Mouse (Mus musculus): Measurements from ENCODE around the gene Pde1b. TPM values are rescaled to one million over a fixed set of nuclear protein-coding genes. Genes with fewer than 3 reads are reported as not detected.

Pde1b gene
- 3.1 and 4.9 TPM in 2 replicates for polyA plus RNA-seq (2014; fragmentation: Nextera tagmentation; extraction: Ambion mirVana)

- Histone ChIP-seq H3K9me3 (ENCODE audit: control insufficient read depth, low read length) (no peaks in the 10 kb centered on the region), H3K4me3 (ENCODE audit: low read length) (peak within 1 kb of the TSS; percentile 56), H3K9ac (ENCODE audit: low read depth, low read length) (peak within 1 kb of the TSS; percentile 59), H3K4me1 (ENCODE audit: control insufficient read depth, insufficient read depth, low read length) (peaks cover 17% of the 10 kb centered on the region; the same call in 1 of the 2 replicates), H3K27ac (ENCODE audit: low read depth, low read length) (no peak within 1 kb of the TSS), H3K36me3 (ENCODE audit: control insufficient read depth, insufficient read depth, low read length) (no peaks in the 10 kb centered on the region), H3K4me2 (replicated peaks; ENCODE audit: low read depth, low read length) (peak within 1 kb of the TSS; percentile 100), H3K27me3 (ENCODE audit: control insufficient read depth, insufficient read depth, low read length) (peaks cover 15% of the 10 kb centered on the region)
- peak; percentile 91 for ATAC-seq (ENCODE audit: low FRiP score, low TSS enrichment)
- 1% methylated on average over 55 of the region's 63 CpGs for WGBS
Measured at GRCm38 (mm10) chr15:103502435-103503250, at the start of gene Pde1b. Gene Pde1b (plus strand): TSS chr15:103503034.

DNA sequence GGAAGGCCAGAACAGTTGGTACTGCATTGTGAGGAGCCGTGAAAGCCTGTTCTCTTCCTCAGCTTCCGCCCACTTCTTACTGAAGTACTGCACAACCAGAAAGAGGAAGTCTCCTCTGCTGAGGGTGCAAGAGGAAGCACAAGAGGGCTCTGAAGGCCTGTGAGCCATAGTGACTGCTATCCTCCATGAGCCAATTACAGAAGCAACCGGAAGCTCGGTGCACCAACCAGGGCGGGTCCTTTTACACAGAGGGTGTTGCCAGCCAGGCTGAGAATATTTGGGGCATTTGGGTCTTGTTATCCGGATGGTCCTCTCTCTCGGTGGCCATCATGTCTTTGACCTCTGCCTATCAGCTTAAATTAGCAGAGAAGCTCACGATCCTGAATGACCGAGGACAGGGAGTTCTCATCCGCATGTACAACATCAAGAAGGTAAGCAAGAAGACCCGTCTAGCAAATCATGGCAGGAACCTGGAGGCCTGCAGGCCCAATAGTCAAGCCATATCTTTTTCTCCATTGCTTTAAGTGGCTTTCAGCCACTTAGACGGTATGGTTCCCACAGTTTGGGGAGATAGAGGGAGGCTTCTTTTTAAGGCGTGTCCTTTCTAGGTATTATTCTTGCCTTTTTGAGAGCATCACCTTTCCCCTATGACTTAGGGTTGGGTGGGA lies 49.1 kb upstream of the Pde1b start, which contains the start of gene Nckap1l:
Gene Nckap1l, plus strand, starts transcription at position 244 of the 668 bp plus-strand sequence.
- Histone ChIP-seq H3K4me2 (replicated peaks; ENCODE audit: low read depth, low read length) (no peak within 1 kb of the TSS), H3K4me1 (ENCODE audit: control insufficient read depth, insufficient read depth, low read length) (no peaks in the 10 kb centered on the region), H3K27me3 (ENCODE audit: control insufficient read depth, insufficient read depth, low read length) (no peaks in the 10 kb centered on the region), H3K4me3 (ENCODE audit: low read length) (no peak within 1 kb of the TSS), H3K27ac (ENCODE audit: low read depth, low read length) (no peak within 1 kb of the TSS), H3K9ac (ENCODE audit: low read depth, low read length) (no peak within 1 kb of the TSS), H3K9me3 (ENCODE audit: control insufficient read depth, low read length) (no peaks in the 10 kb centered on the region), H3K36me3 (ENCODE audit: control insufficient read depth, insufficient read depth, low read length) (no peaks in the 10 kb centered on the region)
- 86% methylated on average over 13 of the region's 13 CpGs for WGBS
- no peak for ATAC-seq (ENCODE audit: low FRiP score, low TSS enrichment)

DNA sequence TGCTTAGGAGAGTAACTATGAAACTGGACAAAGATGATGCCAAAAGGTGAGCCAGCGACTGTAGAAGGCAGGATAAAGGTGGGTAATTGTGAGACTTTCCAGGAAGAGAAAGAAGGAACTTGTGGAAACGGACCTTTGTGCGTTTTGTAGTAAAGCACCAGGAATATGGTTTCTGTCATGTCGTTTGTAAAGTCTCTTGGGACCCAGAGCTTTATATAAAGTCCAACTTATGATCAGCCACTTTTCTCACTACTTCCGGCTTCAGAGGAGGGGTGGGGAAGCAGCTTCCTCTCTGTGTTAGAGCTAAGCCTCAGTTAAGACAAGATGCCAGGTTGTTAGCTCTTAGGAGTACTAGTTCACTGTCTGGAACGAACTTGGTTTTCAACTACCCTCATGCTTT lies 48.4 kb upstream of the Pde1b start:
- H3K36me3 ChIP-seq (ENCODE audit: control insufficient read depth, insufficient read depth, low read length) = no peaks in the 10 kb centered on the region
- H3K4me2 ChIP-seq (replicated peaks; ENCODE audit: low read depth, low read length) = no peak overlapping the region
- H3K27ac ChIP-seq (ENCODE audit: low read depth, low read length) = no peak overlapping the region
- no peak for ATAC-seq (ENCODE audit: low FRiP score, low TSS enrichment)
- 84% methylated on average over 6 of the region's 6 CpGs for WGBS
- no peaks in the 10 kb centered on the region for H3K4me1 ChIP-seq (ENCODE audit: control insufficient read depth, insufficient read depth, low read length)
- H3K9me3 ChIP-seq (ENCODE audit: control insufficient read depth, low read length) = no peaks in the 10 kb centered on the region
- no peak overlapping the region for H3K9ac ChIP-seq (ENCODE audit: low read depth, low read length)
- no peak overlapping the region for H3K4me3 ChIP-seq (ENCODE audit: low read length)
- no peaks in the 10 kb centered on the region for H3K27me3 ChIP-seq (ENCODE audit: control insufficient read depth, insufficient read depth, low read length)

- Histone ChIP-seq H3K27me3 (ENCODE audit: control insufficient read depth, insufficient read depth, low read length) (no peaks in the 10 kb centered on the region), H3K9ac (ENCODE audit: low read depth, low read length) (no peak overlapping the region), H3K36me3 (ENCODE audit: control insufficient read depth, insufficient read depth, low read length) (no peaks in the 10 kb centered on the region), H3K27ac (ENCODE audit: low read depth, low read length) (no peak overlapping the region), H3K4me2 (replicated peaks; ENCODE audit: low read depth, low read length) (no peak overlapping the region), H3K4me1 (ENCODE audit: control insufficient read depth, insufficient read depth, low read length) (no peaks in the 10 kb centered on the region), H3K4me3 (ENCODE audit: low read length) (no peak overlapping the region), H3K9me3 (ENCODE audit: control insufficient read depth, low read length) (no peaks in the 10 kb centered on the region)
- ATAC-seq (ENCODE audit: low FRiP score, low TSS enrichment) = no peak
- WGBS = 79% methylated on average over 7 of the region's 7 CpGs
Measured at GRCm38 (mm10) chr15:103462539-103463261, 40.1 kb upstream of the Pde1b start.

GRCm38 (mm10) chr15:103471488-103472194 lies 31.2 kb upstream of the Pde1b start:
- no peak overlapping the region for H3K27ac ChIP-seq (ENCODE audit: low read depth, low read length)
- no peak overlapping the region for H3K4me3 ChIP-seq (ENCODE audit: low read length)
- no peaks in the 10 kb centered on the region for H3K4me1 ChIP-seq (ENCODE audit: control insufficient read depth, insufficient read depth, low read length)
- WGBS = 67% methylated on average over 7 of the region's 7 CpGs
- no peak overlapping the region for H3K9ac ChIP-seq (ENCODE audit: low read depth, low read length)
- H3K36me3 ChIP-seq (ENCODE audit: control insufficient read depth, insufficient read depth, low read length) = no peaks in the 10 kb centered on the region
- H3K9me3 ChIP-seq (ENCODE audit: control insufficient read depth, low read length) = no peaks in the 10 kb centered on the region
- no peaks in the 10 kb centered on the region for H3K27me3 ChIP-seq (ENCODE audit: control insufficient read depth, insufficient read depth, low read length)
- no peak for ATAC-seq (ENCODE audit: low FRiP score, low TSS enrichment)
- H3K4me2 ChIP-seq (replicated peaks; ENCODE audit: low read depth, low read length) = no peak overlapping the region

- 88% methylated on average over 3 of the region's 3 CpGs for WGBS
- H3K36me3 ChIP-seq (ENCODE audit: control insufficient read depth, insufficient read depth, low read length) = no peaks in the 10 kb centered on the region
Measured at GRCm38 (mm10) chr15:103472265-103472664, 30.6 kb upstream of the Pde1b start.

DNA sequence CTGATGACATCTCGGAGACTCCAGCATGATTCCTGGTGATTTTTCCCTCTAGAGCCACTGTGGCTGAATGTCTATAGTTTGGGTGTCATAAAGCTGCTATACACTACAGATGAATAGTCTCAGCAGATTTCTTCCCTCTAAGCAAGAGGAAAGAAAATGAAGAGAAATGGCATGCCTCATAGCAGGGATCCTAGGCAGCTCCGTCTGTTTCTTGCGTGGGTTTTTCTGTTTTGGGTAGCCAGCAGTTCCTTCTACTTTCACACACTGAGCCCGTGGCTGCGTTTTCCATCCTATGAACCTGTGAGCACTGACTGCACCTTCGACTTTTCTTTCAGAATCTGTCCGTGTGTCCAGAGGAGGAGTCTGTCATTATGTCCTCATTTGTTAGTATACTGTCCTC lies 29.7 kb upstream of the Pde1b start:
- no peak for ATAC-seq (ENCODE audit: low FRiP score, low TSS enrichment)
- no peaks in the 10 kb centered on the region for H3K36me3 ChIP-seq (ENCODE audit: control insufficient read depth, insufficient read depth, low read length)
- H3K27me3 ChIP-seq (ENCODE audit: control insufficient read depth, insufficient read depth, low read length) = no peaks in the 10 kb centered on the region
- no peak overlapping the region for H3K27ac ChIP-seq (ENCODE audit: low read depth, low read length)
- H3K4me1 ChIP-seq (ENCODE audit: control insufficient read depth, insufficient read depth, low read length) = no peaks in the 10 kb centered on the region
- no peak overlapping the region for H3K4me2 ChIP-seq (replicated peaks; ENCODE audit: low read depth, low read length)
- H3K9ac ChIP-seq (ENCODE audit: low read depth, low read length) = no peak overlapping the region
- WGBS = 87% methylated on average over 7 of the region's 7 CpGs
- H3K4me3 ChIP-seq (ENCODE audit: low read length) = no peak overlapping the region
- no peaks in the 10 kb centered on the region for H3K9me3 ChIP-seq (ENCODE audit: control insufficient read depth, low read length)

More at GRCm38 (mm10) chr15:103472265-103472664, 30.6 kb upstream of the Pde1b start:
- H3K9ac ChIP-seq (ENCODE audit: low read depth, low read length) = no peak overlapping the region
- no peaks in the 10 kb centered on the region for H3K27me3 ChIP-seq (ENCODE audit: control insufficient read depth, insufficient read depth, low read length)
- no peaks in the 10 kb centered on the region for H3K9me3 ChIP-seq (ENCODE audit: control insufficient read depth, low read length)
- no peaks in the 10 kb centered on the region for H3K4me1 ChIP-seq (ENCODE audit: control insufficient read depth, insufficient read depth, low read length)
- no peak for ATAC-seq (ENCODE audit: low FRiP score, low TSS enrichment)
- H3K4me3 ChIP-seq (ENCODE audit: low read length) = no peak overlapping the region
- H3K4me2 ChIP-seq (replicated peaks; ENCODE audit: low read depth, low read length) = no peak overlapping the region
- H3K27ac ChIP-seq (ENCODE audit: low read depth, low read length) = no peak overlapping the region

GRCm38 (mm10) chr15:103473769-103474168 lies 29.1 kb upstream of the Pde1b start:
- H3K4me3 ChIP-seq (ENCODE audit: low read length) = no peak overlapping the region
- H3K27me3 ChIP-seq (ENCODE audit: control insufficient read depth, insufficient read depth, low read length) = no peaks in the 10 kb centered on the region
- no peaks in the 10 kb centered on the region for H3K4me1 ChIP-seq (ENCODE audit: control insufficient read depth, insufficient read depth, low read length)
- no peak overlapping the region for H3K4me2 ChIP-seq (replicated peaks; ENCODE audit: low read depth, low read length)
- ATAC-seq (ENCODE audit: low FRiP score, low TSS enrichment) = no peak
- H3K9ac ChIP-seq (ENCODE audit: low read depth, low read length) = no peak overlapping the region
- H3K27ac ChIP-seq (ENCODE audit: low read depth, low read length) = no peak overlapping the region
- no peaks in the 10 kb centered on the region for H3K36me3 ChIP-seq (ENCODE audit: control insufficient read depth, insufficient read depth, low read length)
- 81% methylated on average over 5 of the region's 5 CpGs for WGBS
- H3K9me3 ChIP-seq (ENCODE audit: control insufficient read depth, low read length) = no peaks in the 10 kb centered on the region
